Mouse (Mus musculus) heart, adult 2 months (tissue): Measurements from ENCODE around the gene Zc3h12c. TPM values are rescaled to one million over a fixed set of nuclear protein-coding genes. Genes with fewer than 3 reads are reported as not detected.

ENCODE experiments used
- DNase-seq, 2 experiments: peaks; one replicate each; pipeline ENCODE4 v3.0.0; 2021
- H3K27ac ChIP-seq: fragments of 200-600 bp; 2 replicates; pipeline ENCODE4 v1.8.1; 2022
- H3K27me3 ChIP-seq: fragments of 200-500 bp; 2 replicates; pipeline ENCODE4 v1.6.1; 2012; ENCODE audit warnings: mild to moderate bottlenecking, low read length, inconsistent platforms, mixed read lengths; ENCODE audit not compliant: control insufficient read depth, insufficient read depth
- H3K36me3 ChIP-seq: fragments of 200-500 bp; 2 replicates; pipeline ENCODE4 v1.6.1; 2012; ENCODE audit warnings: low read length, inconsistent platforms; ENCODE audit not compliant: control insufficient read depth, insufficient read depth
- H3K4me1 ChIP-seq: fragments of 200-500 bp; 2 replicates; pipeline ENCODE4 v1.6.1; 2011; ENCODE audit warnings: low read length; ENCODE audit not compliant: control insufficient read depth, insufficient read depth
- H3K4me3 ChIP-seq: fragments of 200-600 bp; 2 replicates; pipeline ENCODE4 v1.8.1; 2022
- H3K79me2 ChIP-seq: fragments of 200-500 bp; replicated peaks from 2 replicates; pipeline ENCODE4 v1.6.1; 2012; ENCODE audit warnings: mild to moderate bottlenecking, inconsistent platforms, low read length, moderate library complexity, mixed read lengths; ENCODE audit not compliant: control insufficient read depth, insufficient read depth
- H3K9ac ChIP-seq: fragments of 200-500 bp; 2 replicates; pipeline ENCODE4 v1.6.1; 2012; ENCODE audit warnings: low read depth, mild to moderate bottlenecking, control low read depth, inconsistent platforms, low read length, mixed read lengths
- CTCF ChIP-seq: fragments of 200-600 bp; IDR thresholded peaks from 2 replicates; pipeline ENCODE4 v1.8.1; 2022; ENCODE audit warnings: antibody characterized with exemption, mild to moderate bottlenecking, moderate library complexity
- EP300 ChIP-seq: fragments of 200-500 bp; IDR thresholded peaks from 2 replicates; pipeline ENCODE4 v1.6.1; 2011; ENCODE audit warnings: low read depth, low read length, control low read depth; ENCODE audit not compliant: insufficient read depth
- POLR2A ChIP-seq: fragments of 200-500 bp; IDR thresholded peaks from 2 replicates; pipeline ENCODE4 v1.6.1; 2011; ENCODE audit warnings: mild to moderate bottlenecking, low read depth, low read length, control low read depth; ENCODE audit not compliant: insufficient read depth
- WGBS: fragments of 180-500 bp; shearing (Covaris S2); methylation state at CpG from one replicate; pipeline ENCODE4 v1.1.7; 2018; 5-methylcytosine and 5-hydroxymethylcytosine counted together
- intact Hi-C: fragments of 180-260 bp; cut with DNase I; formaldehyde crosslinking; loops from one replicate; pipeline ENCODE4 v1.15.1; 2025
- microRNA-seq, 2 experiments: library from miRNA; unstranded; fragments of <30 nt; microRNA quantifications; one replicate each; pipeline ENCODE4 v1.2.0; 2021
- polyA plus RNA-seq: library from polyadenylated mRNA; depleted of rRNA; stranded (reverse); fragments of >200 nt; gene quantifications from 2 replicates; pipeline ENCODE4 v1.2.3, GENCODE M21; 2012; rRNA removed
- total RNA-seq, 2 experiments: library from RNA; stranded (reverse); gene quantifications; 2 replicates each; pipeline ENCODE4 v1.2.3; 2021

Gene Zc3h12c
- total and polyA plus RNA-seq, 3 experiments: 2.0 to 10.1 (median 8.2) TPM

DNA sequence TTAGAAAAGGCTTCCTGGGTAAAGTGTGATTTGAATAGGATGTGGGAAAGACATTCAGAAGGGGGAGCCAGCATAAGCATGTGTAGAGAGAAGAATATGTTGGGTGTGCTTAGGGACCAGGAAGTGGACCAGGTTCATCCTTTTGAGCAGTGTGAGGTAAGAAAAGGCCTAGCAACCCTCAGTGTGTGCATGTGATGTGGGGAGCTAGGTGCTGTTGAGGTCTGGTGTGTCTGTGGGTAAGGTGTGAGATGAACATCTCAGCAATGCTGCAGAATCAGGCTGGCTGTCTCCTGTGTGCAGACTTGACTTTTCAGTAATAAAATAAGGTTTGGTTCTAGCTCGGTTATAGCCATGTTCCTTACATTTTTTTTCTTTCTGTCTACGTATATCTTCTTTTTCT is 98.3 kb downstream of the Zc3h12c start:
- no peak overlapping the region for H3K27ac ChIP-seq
- H3K36me3 ChIP-seq: peaks cover 9% of the 10 kb centered on the region
- no peak for DNase-seq
- 0 out of 2 replicates have a peak, but pooled peaks cover 1% of the 10 kb centered on the region for H3K79me2 ChIP-seq
- no peaks in the 10 kb centered on the region for H3K27me3 ChIP-seq
- H3K4me1 ChIP-seq: no peaks in the 10 kb centered on the region
- TF ChIP-seq EP300 (no peak), CTCF (no peak), POLR2A (no peak)
- WGBS: 85% methylated on average over 2 of the region's 2 CpGs
- H3K9ac ChIP-seq: no peak overlapping the region
- intact Hi-C loops: no loop called here
- H3K4me3 ChIP-seq: no peak overlapping the region

Small RNA genes lying within 50 kb of the gene (microRNA-seq; reads per million reads assigned to microRNA genes)
- gene Gm27686: 0 reads per million in 2 experiments
- gene Mir6244: 0 reads per million in 2 experiments

Other genes with a start within 250 kb of the Zc3h12c start
- gene Fdx1, start 205.0 kb downstream of the Zc3h12c start, total RNA-seq: 100 to 1,000 TPM in 1 of 2 experiments, 10 to 100 TPM in 1; 90.9 to 113 TPM
- 82.0 and 84.3 TPM in 2 replicates for gene Fdx1, start 205.0 kb downstream of the Zc3h12c start, polyA plus RNA-seq
- 10 to 100 TPM; 81.8 to 97.0 TPM for gene Rdx, start 121.4 kb downstream of the Zc3h12c start, total RNA-seq
- 20.8 and 45.8 TPM in 2 replicates for gene Rdx, start 121.4 kb downstream of the Zc3h12c start, polyA plus RNA-seq